ENCODE assay signal across 8 mouse cellular contexts in genomic region chr13:46883381-46883780, GRCm38 (mm10). TPM values are rescaled to one million over a fixed set of nuclear protein-coding genes. Genes with fewer than 3 reads are reported as not detected.
DNase-seq lines count a peak whose midpoint lies in the region; ATAC-seq lines count a peak whose summit lies in the region.

No protein-coding gene starts in this region.

- H3K27ac ChIP-seq in stomach, embryonic 16.5 days (ENCODE audit: low read length), result peak overlapping the region; percentile 42; the same call in 1 of the 2 replicates

- H3K4me2 ChIP-seq in stomach, embryonic 16.5 days (ENCODE audit: low read depth, low read length), result no peak overlapping the region

- peak; percentile 50; the same call in 1 of the 2 replicates for ATAC-seq in stomach, embryonic 16.5 days (ENCODE audit: insufficient read depth, low FRiP score)

- H3K4me1 ChIP-seq in stomach, embryonic 16.5 days (ENCODE audit: control insufficient read depth, insufficient read depth, low read length), result peaks cover 19% of the 10 kb centered on the region

- H3K9me3 ChIP-seq in stomach, embryonic 16.5 days (replicated peaks; ENCODE audit: control insufficient read depth, low read length), result no peaks in the 10 kb centered on the region

- peak; percentile 50 for DNase-seq in ovary, adult 18-20 months (ENCODE audit: low spot score)
- DNase-seq in ovary, postnatal 10 days (ENCODE audit: low spot score), result no peak
- peak; percentile 91 for DNase-seq in heart, adult 8-10 months (ENCODE audit: low spot score)
- peak; percentile 70 for DNase-seq in kidney, postnatal 14 days
- DNase-seq in left cerebral cortex, adult 11 months (ENCODE audit: low spot score), result no peak
- DNase-seq in right cerebral cortex, postnatal 10 days (ENCODE audit: low spot score in 2 of 2), result no peak
- DNase-seq in layer of hippocampus, postnatal 10 days (ENCODE audit: low spot score in 2 of 2), result no peak

- no peaks in the 10 kb centered on the region for H3K27me3 ChIP-seq in stomach, embryonic 16.5 days (ENCODE audit: control insufficient read depth, insufficient read depth, low read length)

- H3K9ac ChIP-seq in stomach, embryonic 16.5 days (ENCODE audit: low read length), result no peak overlapping the region; the same call in 1 of the 2 replicates

- no peak overlapping the region for H3K4me3 ChIP-seq in stomach, embryonic 16.5 days (replicated peaks; ENCODE audit: low read length)

- H3K36me3 ChIP-seq in stomach, embryonic 16.5 days (ENCODE audit: control insufficient read depth, insufficient read depth, low read length), result no peaks in the 10 kb centered on the region

- 35% methylated on average over 10 of the region's 10 CpGs for WGBS in stomach, embryonic 16.5 days

RNA-seq across cellular contexts. Expression of gene Kif13a, which starts 46.3 kb away (rescaled TPM):
- 100 to 1,000 TPM; 113 to 126 (median 121) TPM for total RNA-seq in heart, adult 8-10 months (2022)
- polyA plus RNA-seq in stomach, embryonic 16.5 days (2015; fragmentation: Nextera tagmentation; extraction: Ambion mirVana), result 7.9 and 9.1 TPM in 2 replicates
- 10 to 100 TPM; 29.7 to 30.8 TPM for total RNA-seq in layer of hippocampus, postnatal 10 days (2021)

Comparison
In these comparisons a context has a peak if more than half of its experiments do, and no peak if none do; other contexts are left out.
1. DNase-seq: peak in ovary, adult 18-20 months (single experiment), heart, adult 8-10 months (single experiment) and kidney, postnatal 14 days (single experiment); none in ovary, postnatal 10 days (single experiment), left cerebral cortex, adult 11 months (single experiment), right cerebral cortex, postnatal 10 days (0 of 2) and layer of hippocampus, postnatal 10 days (0 of 2).